Mouse (Mus musculus): ENCODE measurements around the gene Cacna1d. TPM values are rescaled to one million over a fixed set of nuclear protein-coding genes. Genes with fewer than 3 reads are reported as not detected.

Gene Cacna1d
- polyA plus RNA-seq, 1 experiment from 2014 or later: 0.46 TPM

DNA sequence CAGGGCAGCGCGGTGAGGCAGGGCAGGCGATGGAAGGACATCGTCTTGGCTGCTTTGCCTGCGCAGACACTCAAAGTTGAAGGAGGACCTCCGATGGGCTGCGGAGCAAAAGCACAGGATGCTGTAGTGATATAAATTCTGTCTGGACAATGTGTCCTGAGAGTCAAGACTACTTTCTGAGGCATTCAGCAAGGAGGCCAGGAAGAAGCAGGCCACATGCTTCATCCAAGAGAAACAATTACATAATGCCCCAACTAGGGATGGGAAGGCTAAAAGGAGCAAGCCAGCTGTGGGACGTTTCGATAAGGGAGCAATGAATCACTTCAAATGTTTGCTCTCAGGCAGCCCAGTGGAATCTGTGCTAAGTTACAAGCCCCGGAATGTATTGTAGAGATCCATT, 446.0 kb downstream of the Cacna1d start:
- no peak overlapping the region for H3K4me3 ChIP-seq
- H3K4me1 ChIP-seq: no peaks in the 10 kb centered on the region
- 77% methylated on average over 10 of the region's 10 CpGs for WGBS (ENCODE audit: insufficient replicate concordance)
- no peak overlapping the region for H3K27ac ChIP-seq
- H3K4me2 ChIP-seq: no peak overlapping the region
- ATAC-seq: no peak
- no peaks in the 10 kb centered on the region for H3K27me3 ChIP-seq (replicated peaks)
- no peaks in the 10 kb centered on the region for H3K36me3 ChIP-seq
- no peaks in the 10 kb centered on the region for H3K9me3 ChIP-seq (replicated peaks)
- H3K9ac ChIP-seq: no peak overlapping the region

GRCm38 (mm10) chr14:30043356-30043940, 447.8 kb downstream of the Cacna1d start:
- Histone ChIP-seq H3K27me3 (replicated peaks) (no peaks in the 10 kb centered on the region), H3K4me2 (no peak overlapping the region)
- 71% methylated on average over 7 of the region's 7 CpGs for WGBS (ENCODE audit: insufficient replicate concordance)

DNA sequence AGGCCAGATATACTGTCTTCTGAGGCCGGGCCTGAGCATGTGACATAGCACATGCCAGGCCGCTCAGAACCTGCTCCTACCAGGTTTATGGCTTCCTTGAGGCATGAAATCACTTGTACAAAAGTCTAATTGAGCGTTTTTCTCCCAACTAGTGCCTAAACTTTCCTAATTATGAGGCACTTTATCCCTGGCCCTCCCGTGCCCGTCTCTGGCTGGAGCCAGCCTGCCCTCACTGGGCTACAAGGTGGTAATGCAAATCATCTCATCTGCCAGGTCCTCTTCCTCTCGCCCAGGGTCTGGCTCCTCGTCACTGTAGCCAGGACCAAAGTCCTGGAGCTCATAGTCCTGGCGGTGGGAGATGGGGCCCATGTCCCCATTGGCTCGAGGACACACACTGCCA, 449.4 kb downstream of the Cacna1d start:
- no peaks in the 10 kb centered on the region for H3K9me3 ChIP-seq (replicated peaks)

More at GRCm38 (mm10) chr14:30043356-30043940, 447.8 kb downstream of the Cacna1d start:
- no peak overlapping the region for H3K9ac ChIP-seq
- H3K4me1 ChIP-seq: no peaks in the 10 kb centered on the region
- no peak for ATAC-seq
- no peak overlapping the region for H3K27ac ChIP-seq
- H3K4me3 ChIP-seq: no peak overlapping the region
- H3K36me3 ChIP-seq: no peaks in the 10 kb centered on the region
- no peaks in the 10 kb centered on the region for H3K9me3 ChIP-seq (replicated peaks)

GRCm38 (mm10) chr14:30039413-30039812, 451.8 kb downstream of the Cacna1d start:
- Histone ChIP-seq H3K4me2 (no peak overlapping the region), H3K9ac (no peak overlapping the region), H3K4me1 (no peaks in the 10 kb centered on the region), H3K36me3 (no peaks in the 10 kb centered on the region), H3K9me3 (replicated peaks) (no peaks in the 10 kb centered on the region), H3K4me3 (no peak overlapping the region), H3K27ac (no peak overlapping the region), H3K27me3 (replicated peaks) (no peaks in the 10 kb centered on the region)
- no peak for ATAC-seq
- 50% methylated on average over 4 of the region's 4 CpGs for WGBS (ENCODE audit: insufficient replicate concordance)

More for the DNA sequence above, 449.4 kb downstream of the Cacna1d start:
- 72% methylated on average over 9 of the region's 9 CpGs for WGBS (ENCODE audit: insufficient replicate concordance)
- Histone ChIP-seq H3K36me3 (no peaks in the 10 kb centered on the region), H3K4me1 (no peaks in the 10 kb centered on the region), H3K4me3 (no peak overlapping the region), H3K9ac (no peak overlapping the region), H3K27ac (no peak overlapping the region), H3K4me2 (no peak overlapping the region), H3K27me3 (replicated peaks) (no peaks in the 10 kb centered on the region)
- ATAC-seq: no peak

GRCm38 (mm10) chr14:30038431-30038830, 452.8 kb downstream of the Cacna1d start:
- H3K27me3 ChIP-seq (replicated peaks): no peaks in the 10 kb centered on the region
- no peak overlapping the region for H3K4me2 ChIP-seq
- no peak for ATAC-seq
- H3K9ac ChIP-seq: no peak overlapping the region
- no peaks in the 10 kb centered on the region for H3K4me1 ChIP-seq
- H3K9me3 ChIP-seq (replicated peaks): no peaks in the 10 kb centered on the region
- no peak overlapping the region for H3K4me3 ChIP-seq
- WGBS (ENCODE audit: insufficient replicate concordance): 75% methylated on average over 18 of the region's 18 CpGs
- H3K27ac ChIP-seq: no peak overlapping the region
- no peaks in the 10 kb centered on the region for H3K36me3 ChIP-seq

GRCm38 (mm10) chr14:30033405-30033804, 457.9 kb downstream of the Cacna1d start:
- Histone ChIP-seq H3K9me3 (replicated peaks) (no peaks in the 10 kb centered on the region), H3K27ac (no peak overlapping the region), H3K4me2 (no peak overlapping the region), H3K4me3 (no peak overlapping the region), H3K9ac (no peak overlapping the region), H3K27me3 (replicated peaks) (no peaks in the 10 kb centered on the region), H3K4me1 (no peaks in the 10 kb centered on the region), H3K36me3 (no peaks in the 10 kb centered on the region)
- no peak for ATAC-seq
- 54% methylated on average over 8 of the region's 8 CpGs for WGBS (ENCODE audit: insufficient replicate concordance)

GRCm38 (mm10) chr14:30027378-30027777, 463.9 kb downstream of the Cacna1d start:
- Histone ChIP-seq H3K4me3 (no peak overlapping the region), H3K36me3 (no peaks in the 10 kb centered on the region), H3K27ac (no peak overlapping the region), H3K9me3 (replicated peaks) (no peaks in the 10 kb centered on the region), H3K9ac (no peak overlapping the region), H3K27me3 (replicated peaks) (no peaks in the 10 kb centered on the region), H3K4me2 (no peak overlapping the region), H3K4me1 (no peaks in the 10 kb centered on the region)
- WGBS (ENCODE audit: insufficient replicate concordance): 32% methylated on average over 2 of the region's 2 CpGs
- no peak for ATAC-seq

GRCm38 (mm10) chr14:30024387-30024786, 466.9 kb downstream of the Cacna1d start:
- H3K27me3 ChIP-seq (replicated peaks): no peaks in the 10 kb centered on the region
- no peaks in the 10 kb centered on the region for H3K36me3 ChIP-seq
- H3K9me3 ChIP-seq (replicated peaks): no peaks in the 10 kb centered on the region
- 9% methylated on average over 7 of the region's 7 CpGs for WGBS (ENCODE audit: insufficient replicate concordance)
- H3K27ac ChIP-seq: no peak overlapping the region
- H3K9ac ChIP-seq: no peak overlapping the region
- no peak overlapping the region for H3K4me2 ChIP-seq
- H3K4me1 ChIP-seq: no peaks in the 10 kb centered on the region
- ATAC-seq: no peak
- H3K4me3 ChIP-seq: no peak overlapping the region

- 58% methylated on average over 6 of the region's 6 CpGs for WGBS (ENCODE audit: insufficient replicate concordance)
- H3K4me2 ChIP-seq: no peak overlapping the region
- H3K27ac ChIP-seq: no peak overlapping the region
- no peaks in the 10 kb centered on the region for H3K36me3 ChIP-seq
- no peaks in the 10 kb centered on the region for H3K4me1 ChIP-seq
- no peak overlapping the region for H3K9ac ChIP-seq
- H3K9me3 ChIP-seq (replicated peaks): no peaks in the 10 kb centered on the region
- no peaks in the 10 kb centered on the region for H3K27me3 ChIP-seq (replicated peaks)
- ATAC-seq: no peak
- H3K4me3 ChIP-seq: no peak overlapping the region
These were observed 468.8 kb downstream of the Cacna1d start for GRCm38 (mm10) chr14:30022471-30022870.

- H3K4me3 ChIP-seq: no peak overlapping the region
- ATAC-seq: no peak
- no peak overlapping the region for H3K9ac ChIP-seq
- no peak overlapping the region for H3K4me2 ChIP-seq
- 45% methylated on average over 9 of the region's 9 CpGs for WGBS (ENCODE audit: insufficient replicate concordance)
- no peaks in the 10 kb centered on the region for H3K27me3 ChIP-seq (replicated peaks)
- no peaks in the 10 kb centered on the region for H3K36me3 ChIP-seq
- H3K9me3 ChIP-seq (replicated peaks): no peaks in the 10 kb centered on the region
- no peak overlapping the region for H3K27ac ChIP-seq
- no peaks in the 10 kb centered on the region for H3K4me1 ChIP-seq
These were observed 471.3 kb downstream of the Cacna1d start for GRCm38 (mm10) chr14:30019792-30020575.

DNA sequence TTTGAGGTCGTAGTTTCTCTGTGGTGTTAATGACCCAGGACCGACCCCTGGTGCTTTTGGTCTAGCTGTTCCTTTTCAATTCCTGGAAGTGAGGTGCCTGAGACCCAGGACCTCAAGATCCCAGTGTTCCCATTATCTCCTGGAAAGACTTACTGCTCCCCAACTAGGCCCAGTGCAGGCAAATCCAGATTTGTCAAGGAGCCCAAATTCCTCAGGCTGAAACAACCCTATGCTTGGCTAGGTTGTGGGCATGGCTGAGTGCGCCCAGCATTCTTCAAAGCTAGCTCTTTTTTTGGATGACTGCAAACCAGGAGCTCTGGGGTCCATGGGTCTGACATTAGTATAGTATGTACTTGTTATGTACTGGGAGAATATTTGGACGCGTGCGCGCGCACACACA, 471.9 kb downstream of the Cacna1d start:
- H3K27me3 ChIP-seq (replicated peaks): no peaks in the 10 kb centered on the region
- 80% methylated on average over 8 of the region's 8 CpGs for WGBS (ENCODE audit: insufficient replicate concordance)
- ATAC-seq: no peak
- H3K9me3 ChIP-seq (replicated peaks): no peaks in the 10 kb centered on the region
- no peaks in the 10 kb centered on the region for H3K4me1 ChIP-seq
- no peak overlapping the region for H3K4me3 ChIP-seq
- no peaks in the 10 kb centered on the region for H3K36me3 ChIP-seq
- H3K9ac ChIP-seq: no peak overlapping the region
- no peak overlapping the region for H3K27ac ChIP-seq
- H3K4me2 ChIP-seq: no peak overlapping the region

GRCm38 (mm10) chr14:30018846-30019245, 472.4 kb downstream of the Cacna1d start:
- Histone ChIP-seq H3K4me3 (no peak overlapping the region), H3K9ac (no peak overlapping the region), H3K27me3 (replicated peaks) (no peaks in the 10 kb centered on the region), H3K36me3 (no peaks in the 10 kb centered on the region), H3K4me1 (no peaks in the 10 kb centered on the region), H3K9me3 (replicated peaks) (no peaks in the 10 kb centered on the region), H3K4me2 (no peak overlapping the region), H3K27ac (no peak overlapping the region)
- no peak for ATAC-seq
- 71% methylated on average over 6 of the region's 6 CpGs for WGBS (ENCODE audit: insufficient replicate concordance)
